Mouse (Mus musculus): ENCODE results near the gene Borcs6. TPM values are rescaled to one million over a fixed set of nuclear protein-coding genes. Genes with fewer than 3 reads are reported as not detected.

Gene Borcs6
- polyA plus RNA-seq, 1 experiment from 2014 or later: 7.2 TPM

GRCm38 (mm10) chr11:69105796-69106195, 46.3 kb downstream of the Borcs6 start:
- H3K9me3 ChIP-seq (replicated peaks; ENCODE audit: control insufficient read depth, low read length): no peaks in the 10 kb centered on the region
- no peaks in the 10 kb centered on the region for H3K4me1 ChIP-seq (ENCODE audit: control insufficient read depth, insufficient read depth, low read length)
- no peaks in the 10 kb centered on the region for H3K27me3 ChIP-seq (ENCODE audit: control insufficient read depth, insufficient read depth, low read length)
- H3K4me3 ChIP-seq (replicated peaks; ENCODE audit: low read length): no peak overlapping the region
- WGBS: 88% methylated on average over 2 of the region's 2 CpGs
- ATAC-seq (ENCODE audit: insufficient read depth, low FRiP score): no peak
- no peak overlapping the region for H3K9ac ChIP-seq (ENCODE audit: low read length)
- no peak overlapping the region for H3K27ac ChIP-seq (ENCODE audit: low read length)
- peaks cover 47% of the 10 kb centered on the region for H3K36me3 ChIP-seq (ENCODE audit: control insufficient read depth, insufficient read depth, low read length)
- no peak overlapping the region for H3K4me2 ChIP-seq (ENCODE audit: low read depth, low read length)

GRCm38 (mm10) chr11:69106299-69106698, 46.8 kb downstream of the Borcs6 start:
- peaks cover 42% of the 10 kb centered on the region for H3K36me3 ChIP-seq (ENCODE audit: control insufficient read depth, insufficient read depth, low read length)

DNA sequence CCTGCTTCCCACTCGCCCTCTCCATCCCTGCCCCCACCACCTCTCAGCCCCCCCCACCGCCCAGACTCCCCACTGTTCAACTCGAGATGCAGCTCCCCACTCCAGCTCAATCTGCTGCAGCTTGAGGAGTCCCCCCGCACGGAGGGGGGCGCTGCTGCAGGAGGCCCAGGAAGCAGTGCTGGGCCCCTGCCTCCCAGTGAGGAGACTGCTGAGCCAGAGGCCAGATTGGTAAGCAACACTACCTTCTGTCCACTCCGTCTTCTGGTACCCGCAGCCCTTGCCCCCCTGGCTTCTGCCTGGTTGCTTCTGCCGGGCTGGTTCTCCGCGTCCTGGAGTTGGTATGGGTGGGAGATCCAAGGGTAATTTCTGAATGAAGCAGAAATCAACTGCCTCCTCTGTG, 47.3 kb downstream of the Borcs6 start:
- Histone ChIP-seq H3K27me3 (ENCODE audit: control insufficient read depth, insufficient read depth, low read length) (no peaks in the 10 kb centered on the region), H3K27ac (ENCODE audit: low read length) (no peak overlapping the region), H3K4me2 (ENCODE audit: low read depth, low read length) (no peak overlapping the region), H3K36me3 (ENCODE audit: control insufficient read depth, insufficient read depth, low read length) (peaks cover 38% of the 10 kb centered on the region), H3K9ac (ENCODE audit: low read length) (no peak overlapping the region), H3K4me3 (replicated peaks; ENCODE audit: low read length) (no peak overlapping the region), H3K4me1 (ENCODE audit: control insufficient read depth, insufficient read depth, low read length) (no peaks in the 10 kb centered on the region), H3K9me3 (replicated peaks; ENCODE audit: control insufficient read depth, low read length) (no peaks in the 10 kb centered on the region)
- WGBS: 87% methylated on average over 11 of the region's 11 CpGs
- no peak for ATAC-seq (ENCODE audit: insufficient read depth, low FRiP score)

More at GRCm38 (mm10) chr11:69106299-69106698, 46.8 kb downstream of the Borcs6 start:
- Histone ChIP-seq H3K9ac (ENCODE audit: low read length) (no peak overlapping the region), H3K27ac (ENCODE audit: low read length) (no peak overlapping the region), H3K27me3 (ENCODE audit: control insufficient read depth, insufficient read depth, low read length) (no peaks in the 10 kb centered on the region), H3K4me2 (ENCODE audit: low read depth, low read length) (no peak overlapping the region), H3K4me3 (replicated peaks; ENCODE audit: low read length) (no peak overlapping the region), H3K9me3 (replicated peaks; ENCODE audit: control insufficient read depth, low read length) (no peaks in the 10 kb centered on the region), H3K4me1 (ENCODE audit: control insufficient read depth, insufficient read depth, low read length) (no peaks in the 10 kb centered on the region)
- ATAC-seq (ENCODE audit: insufficient read depth, low FRiP score): no peak
- 92% methylated on average over 11 of the region's 11 CpGs for WGBS

GRCm38 (mm10) chr11:69107676-69108075, 48.2 kb downstream of the Borcs6 start:
- Histone ChIP-seq H3K4me1 (ENCODE audit: control insufficient read depth, insufficient read depth, low read length) (no peaks in the 10 kb centered on the region), H3K36me3 (ENCODE audit: control insufficient read depth, insufficient read depth, low read length) (peaks cover 36% of the 10 kb centered on the region), H3K27ac (ENCODE audit: low read length) (no peak overlapping the region), H3K9ac (ENCODE audit: low read length) (no peak overlapping the region), H3K9me3 (replicated peaks; ENCODE audit: control insufficient read depth, low read length) (no peaks in the 10 kb centered on the region), H3K4me2 (ENCODE audit: low read depth, low read length) (no peak overlapping the region), H3K4me3 (replicated peaks; ENCODE audit: low read length) (no peak overlapping the region), H3K27me3 (ENCODE audit: control insufficient read depth, insufficient read depth, low read length) (no peaks in the 10 kb centered on the region)
- WGBS: 88% methylated on average over 11 of the region's 11 CpGs
- ATAC-seq (ENCODE audit: insufficient read depth, low FRiP score): no peak

DNA sequence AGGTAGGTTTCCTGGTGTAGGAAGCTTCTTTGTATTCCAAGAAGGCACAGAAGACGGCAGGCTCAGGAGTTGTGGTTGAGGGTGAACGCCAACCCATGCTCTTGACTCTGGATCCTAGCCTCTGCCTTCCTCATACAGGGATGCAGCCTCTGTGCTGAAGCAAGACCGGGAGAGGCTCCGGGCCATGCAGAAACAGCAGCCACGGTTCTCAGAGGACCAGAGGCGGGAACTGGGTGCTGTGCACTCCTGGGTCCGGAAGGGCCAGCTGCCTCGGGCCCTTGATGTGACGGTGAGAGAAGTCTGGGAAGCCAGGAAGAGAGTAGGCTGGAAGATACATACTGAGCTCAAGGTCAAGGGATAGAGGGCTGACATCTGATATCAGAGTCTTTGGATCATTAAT, 48.7 kb downstream of the Borcs6 start:
- Histone ChIP-seq H3K9ac (ENCODE audit: low read length) (no peak overlapping the region), H3K36me3 (ENCODE audit: control insufficient read depth, insufficient read depth, low read length) (peaks cover 34% of the 10 kb centered on the region), H3K4me3 (replicated peaks; ENCODE audit: low read length) (no peak overlapping the region), H3K27me3 (ENCODE audit: control insufficient read depth, insufficient read depth, low read length) (no peaks in the 10 kb centered on the region), H3K4me2 (ENCODE audit: low read depth, low read length) (no peak overlapping the region), H3K27ac (ENCODE audit: low read length) (no peak overlapping the region), H3K9me3 (replicated peaks; ENCODE audit: control insufficient read depth, low read length) (no peaks in the 10 kb centered on the region), H3K4me1 (ENCODE audit: control insufficient read depth, insufficient read depth, low read length) (no peaks in the 10 kb centered on the region)
- no peak for ATAC-seq (ENCODE audit: insufficient read depth, low FRiP score)
- WGBS: 95% methylated on average over 9 of the region's 9 CpGs

- H3K27ac ChIP-seq (ENCODE audit: low read length): no peak overlapping the region
- H3K9ac ChIP-seq (ENCODE audit: low read length): no peak overlapping the region
- no peaks in the 10 kb centered on the region for H3K27me3 ChIP-seq (ENCODE audit: control insufficient read depth, insufficient read depth, low read length)
- no peak for ATAC-seq (ENCODE audit: insufficient read depth, low FRiP score)
- 79% methylated on average over 13 of the region's 13 CpGs for WGBS
- H3K9me3 ChIP-seq (replicated peaks; ENCODE audit: control insufficient read depth, low read length): no peaks in the 10 kb centered on the region
- peaks cover 25% of the 10 kb centered on the region for H3K36me3 ChIP-seq (ENCODE audit: control insufficient read depth, insufficient read depth, low read length)
- H3K4me3 ChIP-seq (replicated peaks; ENCODE audit: low read length): no peak overlapping the region
- no peak overlapping the region for H3K4me2 ChIP-seq (ENCODE audit: low read depth, low read length)
- no peaks in the 10 kb centered on the region for H3K4me1 ChIP-seq (ENCODE audit: control insufficient read depth, insufficient read depth, low read length)
These were observed 49.7 kb downstream of the Borcs6 start for GRCm38 (mm10) chr11:69109032-69109900.

- H3K27ac ChIP-seq (ENCODE audit: low read length): no peak overlapping the region; the same call in 1 of the 2 replicates
These were observed 51.0 kb downstream of the Borcs6 start for GRCm38 (mm10) chr11:69110319-69111046.

More at GRCm38 (mm10) chr11:69110319-69111046, 51.0 kb downstream of the Borcs6 start:
- no peaks in the 10 kb centered on the region for H3K9me3 ChIP-seq (replicated peaks; ENCODE audit: control insufficient read depth, low read length)
- 1% methylated on average over 30 of the region's 30 CpGs for WGBS
- peak overlapping the region; percentile 64 for H3K9ac ChIP-seq (ENCODE audit: low read length)
- peak; percentile 75 for ATAC-seq (ENCODE audit: insufficient read depth, low FRiP score)
- H3K4me1 ChIP-seq (ENCODE audit: control insufficient read depth, insufficient read depth, low read length): no peaks in the 10 kb centered on the region
- H3K4me2 ChIP-seq (ENCODE audit: low read depth, low read length): peak overlapping the region; percentile 58
- H3K27me3 ChIP-seq (ENCODE audit: control insufficient read depth, insufficient read depth, low read length): no peaks in the 10 kb centered on the region
- peaks cover 13% of the 10 kb centered on the region for H3K36me3 ChIP-seq (ENCODE audit: control insufficient read depth, insufficient read depth, low read length)
- peak overlapping the region; percentile 53 for H3K4me3 ChIP-seq (replicated peaks; ENCODE audit: low read length)

Measured in stomach, embryonic 16.5 days (tissue).